Mouse (Mus musculus): ENCODE data around the gene Nr4a2.

DNA sequence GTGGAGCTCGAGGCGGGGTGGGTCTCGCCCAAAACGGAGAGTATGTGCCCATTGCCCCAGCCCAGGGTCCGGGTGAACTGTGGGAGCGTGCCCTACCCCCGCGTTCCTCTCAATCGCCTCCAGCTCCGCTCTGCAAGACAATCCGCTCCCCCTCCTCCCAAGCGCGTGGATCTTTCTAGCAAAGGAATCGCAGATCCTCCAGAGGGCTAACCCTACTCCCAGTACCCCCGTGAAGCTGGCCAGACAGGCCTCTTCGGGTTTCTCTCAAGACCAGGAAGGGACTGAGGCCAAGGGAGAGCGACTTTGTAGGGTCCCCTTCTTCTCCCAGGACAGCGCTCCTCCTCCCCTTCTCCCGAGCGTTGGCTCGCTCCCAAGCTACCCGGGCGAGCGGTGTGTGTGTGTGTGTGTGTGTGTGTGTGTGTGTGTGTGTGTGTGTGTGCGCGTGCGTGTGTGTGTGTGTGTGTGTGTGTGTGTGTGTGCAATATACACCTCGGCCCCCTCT lies 7.9 kb downstream of the Nr4a2 start:
- TF ChIP-seq POLR2A (IDR thresholded peaks at IDR 0.05; ENCODE audit: low read depth, low read length) (no peak), RAD21 (IDR thresholded peaks at IDR 0.05; ENCODE audit: low read depth, low read length) (no peak), CTCF (conservative IDR thresholded peaks at IDR 0.05 in 1 of 2, IDR thresholded peaks at IDR 0.05 in 1 of 2; ENCODE audit: low read depth in 2 of 2, low read length in 2 of 2) (no peak), ELF1 (IDR thresholded peaks at IDR 0.05; ENCODE audit: low read depth, low read length) (no peak), CHD1 (IDR thresholded peaks at IDR 0.05; ENCODE audit: low read depth, low read length) (no peak), USF1 (IDR thresholded peaks at IDR 0.05; ENCODE audit: low read depth, low read length) (no peak), IRF4 (IDR thresholded peaks at IDR 0.05; ENCODE audit: low read depth, low read length) (no peak), SMC3 (IDR thresholded peaks at IDR 0.05; ENCODE audit: low read depth, low read length) (no peak), EP300 (IDR thresholded peaks at IDR 0.05; ENCODE audit: low read length) (no peak), NRF1 (IDR thresholded peaks at IDR 0.05; ENCODE audit: low read depth, low read length) (no peak; the same call in 1 of the 2 replicates), MAX (IDR thresholded peaks at IDR 0.05; ENCODE audit: low read length) (no peak), MYC (IDR thresholded peaks at IDR 0.05; ENCODE audit: low read depth, low read length) (no peak), POLR2AphosphoS2 (IDR thresholded peaks at IDR 0.05; ENCODE audit: low read depth, low read length) (no peak)

Measured in CH12.LX (cell line).